Mouse (Mus musculus) G1E (cell line): ENCODE measurements around the gene Slc23a2.

Experiments
- CTCF ChIP-seq: IDR thresholded peaks from 2 replicates; pipeline ENCODE4 v1.5.1; 2012; ENCODE audit warnings: low read depth, low read length, inconsistent platforms, mixed read lengths
- GATA1 ChIP-seq: IDR thresholded peaks from 2 replicates; pipeline ENCODE4 v1.6.1; 2012; ENCODE audit warnings: borderline replicate concordance, low read length, inconsistent platforms, mixed read lengths
- GATA2 ChIP-seq: IDR thresholded peaks from 2 replicates; pipeline ENCODE4 v1.6.1; 2012; ENCODE audit warnings: low read depth, low read length, inconsistent platforms, borderline replicate concordance
- POLR2AphosphoS5 ChIP-seq: IDR thresholded peaks from 2 replicates; pipeline ENCODE4 v1.6.1; 2012; ENCODE audit warnings: low read depth, low read length, inconsistent platforms; ENCODE audit not compliant: insufficient replicate concordance
- TAL1 ChIP-seq: conservative IDR thresholded peaks from 2 replicates; pipeline ENCODE4 v1.6.1; 2012; ENCODE audit warnings: low read depth, low read length, inconsistent platforms, mixed read lengths

GRCm38 (mm10) chr2:132151592-132151991 is 6.7 kb upstream of the Slc23a2 start:
- TF ChIP-seq CTCF = no peak
- TF ChIP-seq GATA1 = no peak
- TF ChIP-seq TAL1 = no peak
- TF ChIP-seq POLR2AphosphoS5 = no peak
- no peak for TF ChIP-seq GATA2
